Mouse (Mus musculus): ENCODE data around the gene Sbk2. TPM values are rescaled to one million over a fixed set of nuclear protein-coding genes. Genes with fewer than 3 reads are reported as not detected.

The Sbk2 gene
- polyA plus RNA-seq, 1 experiment from 2014 or later = 0.25 TPM

DNA sequence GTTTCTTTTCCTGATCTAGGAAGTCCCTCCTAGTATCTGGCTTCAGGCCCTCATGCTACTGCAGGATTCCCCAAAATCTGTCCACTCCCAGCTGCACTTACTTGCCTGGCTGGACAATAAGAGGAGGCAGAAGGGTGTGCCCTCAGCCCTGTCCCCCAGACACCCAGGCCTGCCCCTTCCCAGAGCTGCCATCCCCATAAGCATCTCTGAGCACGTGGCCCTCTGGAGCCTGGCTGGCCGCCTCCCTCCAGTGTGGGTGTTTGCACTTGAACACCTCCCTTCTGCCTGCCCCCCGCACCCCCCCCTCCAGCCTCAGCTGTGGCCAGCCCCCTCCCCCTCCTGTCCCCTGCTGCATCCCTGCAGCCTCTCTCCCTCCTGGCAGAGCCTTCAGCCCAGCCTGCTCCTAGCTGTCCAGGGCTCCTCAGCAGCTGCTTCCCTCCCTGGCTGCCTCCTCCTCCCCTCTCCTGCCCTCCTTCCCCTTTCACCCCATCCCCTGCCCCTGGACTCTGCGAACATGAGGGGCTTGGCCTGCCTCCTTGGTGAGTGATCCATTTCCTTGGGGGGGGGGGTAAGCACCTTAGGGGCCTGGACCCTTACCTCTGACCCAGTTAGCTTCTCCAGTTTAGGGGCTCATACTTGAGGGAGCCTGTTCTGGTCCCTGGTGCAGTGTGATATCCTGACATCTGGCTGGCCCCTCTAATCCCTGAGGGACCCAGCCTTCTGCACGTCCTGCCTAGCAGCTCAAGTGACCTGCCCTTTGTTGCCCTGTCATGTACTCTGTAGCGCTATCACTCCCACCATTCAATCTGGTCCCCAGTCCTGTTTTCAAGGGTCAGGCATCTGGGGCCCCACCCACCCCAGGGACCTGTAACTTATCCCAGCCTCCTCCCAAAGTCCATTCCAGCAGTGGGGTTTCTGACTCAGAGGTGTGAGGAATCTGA, 38.5 kb downstream of the Sbk2 start, which contains the start of gene Ssc5d:
Gene Ssc5d (plus strand): TSS at position 345 of the 941 bp plus-strand sequence.
- no peak within 1 kb of the TSS for H3K4me3 ChIP-seq
- peaks cover 6% of the 10 kb centered on the region for H3K36me3 ChIP-seq
- no peak for ATAC-seq (ENCODE audit: low FRiP score)
- H3K4me1 ChIP-seq (replicated peaks) = peaks cover 74% of the 10 kb centered on the region
- H3K9ac ChIP-seq = peak within 1 kb of the TSS; percentile 53
- H3K27me3 ChIP-seq = no peaks in the 10 kb centered on the region
- H3K4me2 ChIP-seq = peak within 1 kb of the TSS; percentile 91
- H3K27ac ChIP-seq = peak within 1 kb of the TSS; percentile 99
- 5% methylated on average over 6 of the region's 6 CpGs for WGBS
- H3K9me3 ChIP-seq = no peaks in the 10 kb centered on the region

DNA sequence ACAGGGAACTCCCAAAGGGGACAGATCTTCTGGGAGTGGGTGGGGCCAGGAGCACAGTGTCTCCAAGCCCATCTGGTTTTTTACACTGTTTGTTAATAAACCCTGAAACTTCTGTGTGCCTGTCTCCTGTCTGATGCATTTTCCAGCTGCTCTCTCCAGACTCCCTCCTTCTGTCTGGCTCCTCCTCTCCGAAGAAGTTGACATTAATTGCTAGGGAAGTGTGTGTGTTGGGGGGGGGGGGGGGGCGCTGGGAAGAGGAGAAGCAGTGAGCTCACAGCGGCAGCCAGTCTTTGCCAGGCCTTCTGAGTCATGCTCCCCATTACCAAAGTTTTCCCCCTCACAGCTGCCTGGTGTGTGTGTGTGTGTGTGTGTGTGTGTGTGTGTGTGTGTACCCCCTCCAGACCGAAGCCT, 39.3 kb downstream of the Sbk2 start:
- WGBS = 3% methylated on average over 3 of the region's 4 CpGs
- Histone ChIP-seq H3K4me1 (replicated peaks) (peaks cover 74% of the 10 kb centered on the region), H3K27me3 (no peaks in the 10 kb centered on the region), H3K9ac (0 out of 2 replicates have a peak overlapping the region, but pooled peaks have one; percentile 35), H3K4me3 (no peak overlapping the region), H3K36me3 (peaks cover 15% of the 10 kb centered on the region), H3K27ac (peak overlapping the region; percentile 99), H3K9me3 (no peaks in the 10 kb centered on the region), H3K4me2 (no peak overlapping the region)
- no peak for ATAC-seq (ENCODE audit: low FRiP score)

DNA sequence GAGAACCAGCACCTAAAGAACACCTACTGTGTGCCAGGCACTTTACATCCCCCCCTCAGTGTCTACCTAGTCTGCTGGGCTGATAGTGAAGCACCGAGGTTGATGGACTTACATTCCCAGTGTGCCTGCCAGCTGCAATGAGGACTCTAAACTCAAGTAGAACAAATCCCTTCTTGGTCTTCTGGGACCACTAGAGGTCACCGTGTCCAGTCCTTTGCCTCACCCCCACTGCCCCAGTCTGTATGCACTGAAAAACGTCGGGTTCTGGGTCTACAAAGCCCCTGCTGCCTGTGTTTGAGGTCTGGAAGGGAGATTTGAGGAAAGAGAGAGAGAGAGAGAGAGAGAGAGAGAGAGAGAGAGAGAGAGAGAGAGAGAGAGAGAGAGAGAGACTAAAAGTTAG, 39.7 kb downstream of the Sbk2 start:
- Histone ChIP-seq H3K9me3 (no peaks in the 10 kb centered on the region), H3K9ac (peak overlapping the region; percentile 80), H3K27ac (peak overlapping the region; percentile 99), H3K27me3 (no peaks in the 10 kb centered on the region), H3K36me3 (peaks cover 19% of the 10 kb centered on the region), H3K4me3 (peak overlapping the region; percentile 41; the same call in 1 of the 2 replicates), H3K4me2 (peak overlapping the region; percentile 91), H3K4me1 (replicated peaks) (peaks cover 74% of the 10 kb centered on the region)
- ATAC-seq (ENCODE audit: low FRiP score) = no peak
- 8% methylated on average over 4 of the region's 4 CpGs for WGBS

DNA sequence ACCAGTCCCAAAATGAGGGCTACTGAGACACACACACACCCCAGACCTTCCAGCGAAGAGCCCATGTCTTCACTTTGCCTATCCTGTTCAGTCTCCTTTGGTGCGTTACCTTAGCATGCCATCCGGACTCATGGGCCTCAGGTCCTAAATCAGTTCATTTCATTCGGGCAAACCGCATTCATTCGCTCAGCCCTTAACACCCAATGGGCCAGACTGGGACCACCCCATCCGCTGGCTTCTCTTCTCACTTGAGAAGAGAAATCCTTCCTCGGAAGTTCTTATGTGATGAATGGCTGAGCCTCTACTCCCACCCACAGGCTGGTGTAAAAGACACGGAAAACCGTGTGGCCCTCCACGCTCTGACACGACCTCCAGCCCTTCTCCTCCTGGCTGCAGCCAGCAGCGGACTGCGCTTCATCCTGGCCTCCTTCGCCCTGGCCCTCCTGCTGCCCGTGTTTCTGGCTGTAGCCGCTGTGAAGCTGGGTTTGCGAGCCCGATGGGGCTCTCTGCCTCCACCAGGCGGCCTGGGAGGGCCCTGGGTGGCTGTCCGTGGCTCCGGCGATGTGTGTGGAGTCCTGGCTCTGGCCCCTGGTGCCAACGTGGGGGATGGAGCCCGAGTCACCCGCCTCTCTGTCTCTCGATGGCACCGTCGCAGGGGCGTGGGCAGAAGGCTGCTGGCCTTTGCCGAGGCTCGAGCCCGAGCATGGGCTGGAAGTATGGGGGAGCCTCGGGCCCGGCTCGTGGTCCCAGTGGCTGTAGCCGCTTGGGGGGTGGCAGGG, 40.4 kb downstream of the Sbk2 start:
- Histone ChIP-seq H3K9ac (peak overlapping the region; percentile 80), H3K4me3 (peak overlapping the region; percentile 41), H3K4me1 (replicated peaks) (peaks cover 74% of the 10 kb centered on the region), H3K9me3 (no peaks in the 10 kb centered on the region), H3K27ac (peak overlapping the region; percentile 99), H3K4me2 (peak overlapping the region; percentile 91), H3K36me3 (peaks cover 26% of the 10 kb centered on the region), H3K27me3 (no peaks in the 10 kb centered on the region)
- 4% methylated on average over 37 of the region's 37 CpGs for WGBS
- peak; percentile 12 for ATAC-seq (ENCODE audit: low FRiP score)

DNA sequence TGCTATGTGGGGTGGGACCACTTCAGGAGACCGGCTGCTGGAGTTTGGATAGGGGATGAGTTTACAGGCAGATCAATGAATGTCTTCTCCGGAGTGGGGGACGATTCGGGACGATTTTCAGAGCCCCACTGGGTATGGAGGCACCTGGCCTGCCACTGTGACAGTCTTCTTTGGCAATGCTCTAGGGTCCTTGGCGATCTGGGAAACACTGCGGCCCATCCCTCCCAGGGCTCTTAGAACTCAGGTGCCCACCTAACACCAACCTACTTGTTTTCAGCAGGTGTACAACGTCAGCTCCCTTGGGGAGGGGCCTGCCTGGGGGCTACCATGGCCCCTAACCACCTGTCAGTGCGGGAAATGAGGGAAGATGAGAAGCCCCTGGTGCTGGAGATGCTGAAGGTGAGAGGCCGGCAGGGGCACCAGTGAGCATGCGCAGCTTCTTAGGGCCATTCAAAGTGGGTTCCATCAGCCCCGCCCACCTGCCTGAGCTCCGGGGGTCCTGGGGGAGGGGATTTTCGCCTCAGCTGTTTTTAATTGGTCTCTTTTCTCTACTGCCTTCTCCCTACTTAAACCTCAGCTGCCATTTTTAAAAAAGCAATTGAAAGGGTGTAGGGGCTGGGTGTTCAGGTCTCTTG, 41.2 kb downstream of the Sbk2 start:
- peak; percentile 62 for ATAC-seq (ENCODE audit: low FRiP score)
- peaks cover 71% of the 10 kb centered on the region for H3K4me1 ChIP-seq (replicated peaks)
- H3K4me3 ChIP-seq = peak overlapping the region; percentile 41
- peak overlapping the region; percentile 80 for H3K9ac ChIP-seq
- 1% methylated on average over 14 of the region's 14 CpGs for WGBS
- H3K27ac ChIP-seq = peak overlapping the region; percentile 99
- peak overlapping the region; percentile 91 for H3K4me2 ChIP-seq
- no peaks in the 10 kb centered on the region for H3K27me3 ChIP-seq
- no peaks in the 10 kb centered on the region for H3K9me3 ChIP-seq
- peaks cover 31% of the 10 kb centered on the region for H3K36me3 ChIP-seq

DNA sequence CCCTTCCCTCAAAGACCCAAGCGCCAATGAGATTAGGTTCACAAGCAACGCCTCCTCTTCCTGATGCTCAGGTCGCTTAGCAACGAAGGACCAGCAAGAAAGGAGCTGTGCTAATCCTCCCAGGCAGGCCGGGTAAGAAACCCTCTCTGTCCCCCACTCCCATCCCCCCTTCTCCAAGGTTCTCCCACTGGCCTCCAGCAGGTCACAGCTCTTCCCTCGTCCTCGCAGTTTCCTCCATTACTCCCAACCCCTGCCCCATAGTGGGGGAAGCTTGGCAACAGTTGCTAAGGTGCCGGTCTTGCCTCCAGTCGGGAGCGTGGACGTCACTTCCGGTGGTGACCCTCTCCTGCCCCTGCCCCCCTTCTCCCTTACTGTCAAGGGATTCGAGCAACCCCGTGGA, 41.7 kb downstream of the Sbk2 start:
- H3K36me3 ChIP-seq = peaks cover 34% of the 10 kb centered on the region
- WGBS = 0% methylated on average over 14 of the region's 14 CpGs
- ATAC-seq (ENCODE audit: low FRiP score) = peak; percentile 80
- peak overlapping the region; percentile 99 for H3K27ac ChIP-seq
- H3K4me2 ChIP-seq = peak overlapping the region; percentile 91
- peak overlapping the region; percentile 80 for H3K9ac ChIP-seq
- peaks cover 70% of the 10 kb centered on the region for H3K4me1 ChIP-seq (replicated peaks)
- peak overlapping the region; percentile 41 for H3K4me3 ChIP-seq
- no peaks in the 10 kb centered on the region for H3K27me3 ChIP-seq
- H3K9me3 ChIP-seq = no peaks in the 10 kb centered on the region

DNA sequence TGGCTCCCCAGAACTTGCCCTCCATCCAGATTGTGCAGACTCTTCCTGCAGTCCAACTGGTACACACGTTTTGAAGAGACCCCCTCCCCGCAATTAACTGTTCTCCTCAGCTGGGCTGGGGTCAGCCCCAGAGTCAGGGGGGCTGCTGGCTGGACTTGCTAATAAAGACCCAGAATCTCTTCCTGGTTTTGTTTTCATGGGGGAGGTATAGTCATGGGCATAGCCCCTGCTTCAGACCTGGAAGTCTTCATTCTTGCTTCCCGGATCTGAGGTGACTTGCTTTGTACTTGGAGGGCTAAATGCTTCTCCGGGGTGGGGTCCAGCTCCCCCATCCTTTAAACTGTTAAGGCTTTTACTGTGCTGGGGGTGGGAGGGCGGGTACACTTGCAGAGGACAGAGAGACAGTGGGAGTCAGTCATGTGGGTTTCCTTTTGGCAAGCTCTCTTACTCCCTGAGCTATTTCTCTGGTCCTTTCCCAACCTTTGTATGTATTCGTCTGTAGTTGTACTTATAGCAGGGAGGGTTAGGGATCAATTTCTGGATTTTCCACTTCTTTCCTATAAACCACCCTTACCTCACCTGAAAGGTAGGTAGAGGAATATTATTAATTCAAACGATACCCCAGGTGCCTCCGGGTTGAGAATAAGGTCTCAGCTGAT, 42.3 kb downstream of the Sbk2 start, which contains the start of gene Nat14:
Gene Nat14 (plus strand): TSS at position 205 of the 659 bp plus-strand sequence.
- Histone ChIP-seq H3K4me1 (replicated peaks) (peaks cover 72% of the 10 kb centered on the region), H3K27me3 (no peaks in the 10 kb centered on the region), H3K9ac (peak within 1 kb of the TSS; percentile 80), H3K4me3 (peak within 1 kb of the TSS; percentile 41), H3K36me3 (peaks cover 36% of the 10 kb centered on the region), H3K4me2 (peak within 1 kb of the TSS; percentile 91), H3K9me3 (no peaks in the 10 kb centered on the region), H3K27ac (peak within 1 kb of the TSS; percentile 99)
- ATAC-seq (ENCODE audit: low FRiP score) = 0 out of 2 replicates have a peak, but pooled peaks have one; percentile 1
- 29% methylated on average over 8 of the region's 8 CpGs for WGBS

DNA sequence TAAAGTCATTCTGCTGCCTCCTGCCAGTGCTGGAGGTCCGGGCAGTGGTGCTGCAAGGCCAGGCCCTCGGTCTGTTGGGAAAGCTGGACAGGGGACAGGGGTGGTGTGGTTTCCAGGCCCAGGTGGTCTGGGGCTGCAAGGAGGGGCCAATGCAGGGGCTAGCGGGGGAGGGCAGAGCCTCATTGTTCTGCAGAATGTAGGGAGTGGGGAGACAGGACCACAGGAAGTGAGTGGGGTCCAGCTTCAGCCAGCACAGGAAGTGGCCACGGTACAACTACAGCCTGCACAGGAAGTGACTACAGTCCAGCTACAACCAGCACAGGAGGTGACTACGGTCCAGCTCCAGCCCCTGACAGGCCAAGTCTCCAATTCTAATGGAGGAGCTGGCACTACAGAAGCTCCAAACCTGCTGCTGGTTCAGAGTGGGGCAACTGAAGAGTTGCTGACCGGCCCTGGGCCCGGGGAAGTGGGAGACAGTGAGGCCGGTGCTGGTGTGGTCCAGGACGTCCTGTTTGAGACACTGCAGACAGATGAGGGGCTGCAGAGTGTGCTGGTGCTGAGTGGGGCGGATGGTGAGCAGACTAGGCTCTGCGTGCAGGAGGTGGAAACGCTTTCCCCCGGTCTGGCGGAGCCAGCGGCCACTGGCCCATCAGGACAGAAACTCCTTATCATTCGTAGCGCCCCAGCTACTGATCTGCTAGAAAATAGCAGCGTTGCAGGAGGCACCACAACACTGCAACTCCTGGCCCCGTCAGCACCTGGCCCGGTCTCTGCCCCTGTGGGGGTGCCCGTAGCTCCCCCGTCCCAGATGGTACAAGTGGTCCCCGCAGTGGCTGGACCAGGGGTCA, 43.0 kb downstream of the Sbk2 start:
- 62% methylated on average over 23 of the region's 23 CpGs for WGBS
- H3K27me3 ChIP-seq = no peaks in the 10 kb centered on the region
- peak overlapping the region; percentile 80 for H3K9ac ChIP-seq
- no peak for ATAC-seq (ENCODE audit: low FRiP score)
- H3K4me2 ChIP-seq = peak overlapping the region; percentile 91; the same call in 1 of the 2 replicates
- H3K9me3 ChIP-seq = no peaks in the 10 kb centered on the region
- H3K36me3 ChIP-seq = peaks cover 36% of the 10 kb centered on the region
- no peak overlapping the region for H3K4me3 ChIP-seq
- peak overlapping the region; percentile 99 for H3K27ac ChIP-seq
- H3K4me1 ChIP-seq (replicated peaks) = peaks cover 72% of the 10 kb centered on the region

DNA sequence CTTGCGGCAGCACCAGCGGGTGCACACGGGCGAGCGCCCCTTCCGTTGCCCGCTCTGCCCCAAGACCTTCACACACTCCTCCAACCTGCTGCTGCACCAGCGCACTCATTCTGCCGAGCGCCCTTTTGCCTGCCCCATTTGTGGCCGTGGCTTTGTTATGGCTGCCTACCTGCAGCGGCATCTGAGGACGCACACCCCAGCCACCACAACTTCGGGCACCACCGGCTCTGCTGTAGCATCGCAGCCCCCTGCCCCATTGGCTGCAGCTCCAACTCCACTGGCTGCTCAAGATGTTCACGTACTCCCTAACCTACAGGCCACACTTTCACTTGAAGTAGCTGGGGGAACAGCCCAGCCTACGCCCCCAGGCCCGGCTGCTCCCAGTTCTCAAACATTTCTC, 43.7 kb downstream of the Sbk2 start:
- WGBS = 90% methylated on average over 19 of the region's 19 CpGs
- no peak overlapping the region for H3K4me2 ChIP-seq
- no peaks in the 10 kb centered on the region for H3K9me3 ChIP-seq
- H3K4me1 ChIP-seq (replicated peaks) = peaks cover 71% of the 10 kb centered on the region
- no peak for ATAC-seq (ENCODE audit: low FRiP score)
- peak overlapping the region; percentile 99 for H3K27ac ChIP-seq
- H3K27me3 ChIP-seq = no peaks in the 10 kb centered on the region
- H3K9ac ChIP-seq = peak overlapping the region; percentile 80; the same call in 1 of the 2 replicates
- no peak overlapping the region for H3K4me3 ChIP-seq
- peaks cover 36% of the 10 kb centered on the region for H3K36me3 ChIP-seq

DNA sequence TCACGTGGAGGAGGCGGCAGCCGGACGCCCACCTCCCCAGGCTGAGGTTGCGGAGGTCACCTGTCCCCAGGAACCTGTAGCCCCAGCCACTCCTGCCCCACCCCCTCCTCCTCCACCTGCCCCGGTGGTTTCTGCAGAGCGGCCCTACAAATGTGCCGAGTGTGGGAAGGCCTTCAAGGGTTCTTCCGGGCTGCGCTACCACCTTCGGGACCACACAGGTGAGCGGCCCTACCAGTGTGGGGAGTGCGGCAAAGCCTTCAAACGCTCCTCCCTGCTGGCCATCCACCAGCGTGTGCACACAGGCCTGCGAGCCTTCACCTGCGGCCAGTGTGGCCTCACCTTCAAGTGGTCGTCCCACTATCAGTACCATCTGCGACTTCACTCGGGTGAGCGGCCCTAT, 44.2 kb downstream of the Sbk2 start:
- no peak for ATAC-seq (ENCODE audit: low FRiP score)
- Histone ChIP-seq H3K9me3 (no peaks in the 10 kb centered on the region), H3K4me2 (no peak overlapping the region), H3K4me3 (no peak overlapping the region), H3K27me3 (no peaks in the 10 kb centered on the region), H3K9ac (peak overlapping the region; percentile 80; the same call in 1 of the 2 replicates), H3K27ac (no peak overlapping the region; the same call in 1 of the 2 replicates), H3K4me1 (replicated peaks) (peaks cover 66% of the 10 kb centered on the region), H3K36me3 (peaks cover 36% of the 10 kb centered on the region)
- WGBS = 88% methylated on average over 21 of the region's 21 CpGs

DNA sequence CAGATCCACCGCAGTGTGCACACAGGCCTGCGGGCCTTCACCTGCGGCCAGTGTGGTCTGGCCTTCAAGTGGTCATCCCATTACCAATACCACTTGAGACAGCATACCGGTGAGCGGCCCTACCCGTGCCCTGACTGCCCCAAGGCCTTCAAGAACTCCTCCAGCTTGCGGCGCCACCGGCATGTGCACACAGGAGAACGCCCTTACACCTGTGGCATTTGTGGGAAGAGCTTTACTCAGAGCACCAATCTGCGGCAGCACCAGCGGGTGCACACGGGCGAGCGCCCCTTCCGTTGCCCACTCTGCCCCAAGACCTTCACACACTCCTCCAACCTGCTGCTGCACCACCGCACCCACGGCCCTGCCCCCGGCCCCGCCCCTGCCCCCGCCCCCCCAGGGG, 45.1 kb downstream of the Sbk2 start:
- ATAC-seq (ENCODE audit: low FRiP score) = no peak
- WGBS = 88% methylated on average over 21 of the region's 21 CpGs
- Histone ChIP-seq H3K36me3 (peaks cover 36% of the 10 kb centered on the region), H3K27ac (no peak overlapping the region), H3K4me2 (no peak overlapping the region), H3K4me1 (replicated peaks) (peaks cover 64% of the 10 kb centered on the region), H3K4me3 (no peak overlapping the region), H3K9ac (no peak overlapping the region), H3K9me3 (no peaks in the 10 kb centered on the region), H3K27me3 (no peaks in the 10 kb centered on the region)
